8 mouse cellular contexts compared by ENCODE assay signal in the genomic region with DNA sequence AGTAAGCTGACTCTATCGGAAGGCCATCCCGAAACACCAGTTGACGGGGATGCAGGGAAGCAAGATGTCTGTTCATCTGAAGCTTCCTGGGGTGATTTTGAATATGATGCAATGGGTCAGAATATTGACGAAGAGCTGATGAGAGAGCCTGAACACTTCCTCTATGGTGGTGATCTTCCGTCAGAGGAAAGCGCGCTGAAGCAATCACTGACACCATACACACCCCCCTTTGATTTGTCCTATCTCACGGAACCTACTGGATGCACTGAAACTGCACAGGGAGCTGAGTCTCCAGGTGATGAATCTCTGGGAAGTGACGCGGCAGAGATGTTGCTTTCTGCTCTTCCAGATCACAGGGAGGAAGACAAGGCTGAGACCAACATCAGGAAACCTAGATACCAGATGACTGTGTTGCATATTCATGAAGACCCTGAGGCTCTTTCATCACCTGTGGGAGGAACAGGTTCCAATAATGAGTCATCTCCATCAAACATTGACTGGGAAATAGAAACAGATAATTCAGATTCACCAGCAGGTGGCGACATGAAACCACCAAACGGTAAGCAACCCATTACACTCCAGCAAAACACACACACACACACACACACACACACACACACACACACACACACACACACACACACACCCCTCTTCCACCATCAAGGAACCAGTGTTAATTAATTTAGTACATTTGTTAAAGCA.
A peak's percentile ranks its signal among the peaks of the same experiment; 100 is the strongest.
DNase-seq lines count a peak whose midpoint lies in the region; ATAC-seq and TF ChIP-seq lines count a peak whose summit lies in the region.
"Had no signal": no experiment of that assay in that cellular context is flagged by ENCODE, and none has a peak within 500 bp of the region (broad histone marks: within the 10 kb centered on the region; RNA-seq: fewer than 3 reads in every experiment).

No protein-coding gene starts in this region.

- H3K36me3 ChIP-seq in spleen, adult 2 months (ENCODE audit: control insufficient read depth, insufficient read depth, low read length) = no peaks in the 10 kb centered on the region
- H3K36me3 ChIP-seq in hindbrain, embryonic 16.5 days (ENCODE audit: control insufficient read depth, insufficient read depth, low read length) = no peaks in the 10 kb centered on the region
- no peaks in the 10 kb centered on the region for H3K36me3 ChIP-seq in liver, embryonic 13.5 days
- H3K36me3 ChIP-seq: neural tube, embryonic 12.5 days had no signal

- H3K9ac ChIP-seq in hindbrain, embryonic 16.5 days (ENCODE audit: low read depth, low read length) = no peak overlapping the region
- H3K9ac ChIP-seq in liver, embryonic 13.5 days = no peak overlapping the region
- H3K9ac ChIP-seq: neural tube, embryonic 12.5 days had no signal

- H3K4me2 ChIP-seq in hindbrain, embryonic 16.5 days (ENCODE audit: low read length) = no peak overlapping the region
- H3K4me2 ChIP-seq in liver, embryonic 13.5 days = no peak overlapping the region
- H3K4me2 ChIP-seq: neural tube, embryonic 12.5 days had no signal

- WGBS in spleen, adult 2 months = 69% methylated on average over 12 of the region's 12 CpGs
- 64% methylated on average over 12 of the region's 12 CpGs for WGBS in hindbrain, embryonic 16.5 days
- WGBS in liver, embryonic 13.5 days (ENCODE audit: insufficient replicate concordance) = 59% methylated on average over 12 of the region's 12 CpGs

- no peaks in the 10 kb centered on the region for H3K9me3 ChIP-seq in hindbrain, embryonic 16.5 days (ENCODE audit: control insufficient read depth, low read length)
- no peaks in the 10 kb centered on the region for H3K9me3 ChIP-seq in liver, embryonic 13.5 days (replicated peaks)
- H3K9me3 ChIP-seq: neural tube, embryonic 12.5 days had no signal

- H3K4me1 ChIP-seq in spleen, adult 2 months (ENCODE audit: control insufficient read depth, insufficient read depth, insufficient read length) = no peaks in the 10 kb centered on the region
- no peaks in the 10 kb centered on the region for H3K4me1 ChIP-seq in hindbrain, embryonic 16.5 days (ENCODE audit: control insufficient read depth, insufficient read depth, low read depth, low read length)
- no peaks in the 10 kb centered on the region; the same call in 1 of the 2 replicates for H3K4me1 ChIP-seq in liver, embryonic 13.5 days (replicated peaks)
- H3K4me1 ChIP-seq: neural tube, embryonic 12.5 days had no signal

- no peaks in the 10 kb centered on the region for H3K27me3 ChIP-seq in spleen, adult 2 months (ENCODE audit: control insufficient read depth, insufficient read depth, low read length)
- H3K27me3 ChIP-seq in hindbrain, embryonic 16.5 days (replicated peaks; ENCODE audit: control insufficient read depth, insufficient read depth, low read length) = no peaks in the 10 kb centered on the region
- no peaks in the 10 kb centered on the region for H3K27me3 ChIP-seq in liver, embryonic 13.5 days
- H3K27me3 ChIP-seq: neural tube, embryonic 12.5 days had no signal

- peak; percentile 52; the same call in 1 of the 2 replicates for ATAC-seq in hindbrain, embryonic 16.5 days
- ATAC-seq in liver, embryonic 13.5 days (ENCODE audit: low read depth) = no peak
- ATAC-seq in neutrophil, adult 5-6 weeks (ENCODE audit: extremely low read depth, insufficient number of reproducible peaks, low FRiP score, poor library complexity, severe bottlenecking) = peak; percentile 50; the same call in 1 of the 2 replicates

- no peak for TF ChIP-seq POLR2A in spleen, adult 2 months (IDR thresholded peaks at IDR 0.05; ENCODE audit: low read depth, low read length)

- no peak overlapping the region for H3K27ac ChIP-seq in spleen, adult 2 months (ENCODE audit: insufficient read depth, low read length)
- H3K27ac ChIP-seq in hindbrain, embryonic 16.5 days (ENCODE audit: low read depth, low read length) = no peak overlapping the region
- H3K27ac ChIP-seq in liver, embryonic 13.5 days = no peak overlapping the region
- H3K27ac ChIP-seq: neural tube, embryonic 12.5 days had no signal

- DNase-seq in spleen, adult 2 months (ENCODE audit: low read depth in 1 of 2, low spot score in 2 of 2) = peak; percentile 15 to 42
- DNase-seq in spleen, adult 12 weeks (ENCODE audit: low spot score) = no peak
- DNase-seq in adrenal gland, postnatal 10 days = peak; percentile 62
- peak; percentile 22 for DNase-seq in embryo, embryonic 9.5 days (ENCODE audit: extremely low spot score)
- peak; percentile 9 for DNase-seq in liver, embryonic 13.5 days

- TF ChIP-seq CTCF in spleen, adult 2 months (IDR thresholded peaks at IDR 0.05; ENCODE audit: extremely low read depth, insufficient read depth, insufficient read length, insufficient replicate concordance) = peak; percentile 56; the same call in 1 of the 2 replicates

- H3K4me3 ChIP-seq in spleen, adult 2 months (ENCODE audit: extremely low read depth, insufficient read depth, insufficient read length) = no peak overlapping the region
- no peak overlapping the region for H3K4me3 ChIP-seq in hindbrain, embryonic 16.5 days (ENCODE audit: low read length)
- H3K4me3 ChIP-seq in liver, embryonic 13.5 days (replicated peaks) = no peak overlapping the region
- H3K4me3 ChIP-seq: neural tube, embryonic 12.5 days had no signal
